Mouse (Mus musculus): ENCODE data around the gene Gm45521. TPM values are rescaled to one million over a fixed set of nuclear protein-coding genes. Genes with fewer than 3 reads are reported as not detected.

Gene Gm45521
- total and polyA plus RNA-seq, 2 experiments from 2014 or later, result not detected

DNA sequence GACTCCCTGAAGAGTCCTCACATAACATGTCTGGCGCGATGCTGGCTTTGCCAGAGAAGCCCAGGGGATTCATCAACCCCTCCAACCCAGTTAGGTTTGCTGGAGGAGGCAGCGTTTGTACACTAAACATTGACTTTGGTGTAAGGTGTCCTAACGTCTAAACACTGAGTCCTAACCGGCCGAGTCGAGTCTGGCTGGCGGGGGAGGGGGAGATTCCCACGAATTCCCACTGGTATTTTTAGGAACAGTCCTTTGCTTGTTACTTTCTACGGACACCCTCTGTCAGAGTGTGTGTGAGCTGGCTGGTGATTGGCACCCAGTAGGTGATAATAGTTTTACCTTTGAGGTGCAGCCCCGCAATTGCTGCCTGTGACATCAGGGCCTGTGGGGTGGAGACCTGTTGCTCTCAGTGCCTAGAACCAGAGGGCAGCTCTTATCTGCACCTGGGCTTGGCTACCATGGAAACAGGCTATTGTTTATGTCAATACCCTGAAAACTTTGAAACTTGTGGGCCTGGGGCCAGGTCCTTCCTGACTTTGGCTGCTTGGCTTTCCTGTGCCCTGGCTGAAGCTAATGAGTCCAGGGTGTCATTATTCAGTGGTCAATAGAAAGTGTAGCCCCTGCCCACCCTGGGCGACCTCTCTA, 4.4 kb upstream of the Gm45521 start:
- 9% methylated on average over 12 of the region's 12 CpGs for WGBS
- H3K9ac ChIP-seq (replicated peaks; ENCODE audit: low read depth, low read length), result no peak overlapping the region
- H3K27me3 ChIP-seq (ENCODE audit: control insufficient read depth, insufficient read depth, low read length), result no peaks in the 10 kb centered on the region
- ATAC-seq (ENCODE audit: insufficient read depth, low read depth) (peak; percentile 83), DNase-seq (ENCODE audit: low spot score) (peak; percentile 76)
- H3K4me3 ChIP-seq (ENCODE audit: low read depth, low read length), result no peak overlapping the region
- H3K36me3 ChIP-seq (replicated peaks; ENCODE audit: control insufficient read depth, insufficient read depth, low read length), result peaks cover 21% of the 10 kb centered on the region; the same call in 1 of the 2 replicates
- H3K4me1 ChIP-seq (ENCODE audit: control insufficient read depth, insufficient read depth), result peaks cover 16% of the 10 kb centered on the region
- no peaks in the 10 kb centered on the region for H3K9me3 ChIP-seq (replicated peaks; ENCODE audit: control insufficient read depth, low read length)
- peak overlapping the region; percentile 82 for H3K27ac ChIP-seq (ENCODE audit: low read depth)
- H3K4me2 ChIP-seq (ENCODE audit: low read depth, low read length), result peak overlapping the region; percentile 24; the same call in 1 of the 2 replicates
- TF ChIP-seq CTCF (IDR thresholded peaks at IDR 0.05; ENCODE audit: low read depth), result no peak
- no peak for TF ChIP-seq EP300 (IDR thresholded peaks at IDR 0.05; ENCODE audit: low read depth)

DNA sequence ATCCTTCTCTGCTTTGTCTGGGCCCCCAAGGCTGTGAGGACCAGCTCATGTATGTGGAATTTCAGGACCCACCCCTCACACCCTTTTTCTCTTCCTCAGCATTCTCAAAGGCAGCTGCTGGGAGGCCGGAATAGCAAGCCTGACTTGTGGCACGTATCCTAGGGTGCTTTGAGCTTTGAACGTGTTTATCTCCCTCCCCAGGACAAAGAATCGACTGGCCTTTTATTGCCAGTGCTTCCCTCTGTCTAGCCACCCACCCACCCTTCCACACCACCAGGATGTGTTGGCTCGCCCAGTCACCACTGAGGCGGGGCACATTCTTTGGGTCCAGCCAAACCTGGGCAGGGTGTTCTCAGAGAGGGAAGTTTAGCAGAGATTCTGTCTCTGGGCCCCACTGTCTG, 3.0 kb upstream of the Gm45521 start:
- peaks cover 17% of the 10 kb centered on the region; the same call in 1 of the 2 replicates for H3K36me3 ChIP-seq (replicated peaks; ENCODE audit: control insufficient read depth, insufficient read depth, low read length)
- peaks cover 16% of the 10 kb centered on the region for H3K4me1 ChIP-seq (ENCODE audit: control insufficient read depth, insufficient read depth)
- no peak overlapping the region for H3K4me3 ChIP-seq (ENCODE audit: low read depth, low read length)
- WGBS, result 40% methylated on average over 6 of the region's 6 CpGs
- ATAC-seq (ENCODE audit: insufficient read depth, low read depth) (0 out of 2 replicates have a peak, but pooled peaks have one; percentile 13), DNase-seq (ENCODE audit: low spot score) (peak; percentile 30)
- peak overlapping the region; percentile 82 for H3K27ac ChIP-seq (ENCODE audit: low read depth)
- TF ChIP-seq CTCF (IDR thresholded peaks at IDR 0.05; ENCODE audit: low read depth) (no peak), EP300 (IDR thresholded peaks at IDR 0.05; ENCODE audit: low read depth) (no peak)
- H3K9ac ChIP-seq (replicated peaks; ENCODE audit: low read depth, low read length), result 0 out of 2 replicates have a peak overlapping the region, but pooled peaks have one; percentile 5
- H3K9me3 ChIP-seq (replicated peaks; ENCODE audit: control insufficient read depth, low read length), result no peaks in the 10 kb centered on the region
- no peaks in the 10 kb centered on the region for H3K27me3 ChIP-seq (ENCODE audit: control insufficient read depth, insufficient read depth, low read length)
- H3K4me2 ChIP-seq (ENCODE audit: low read depth, low read length), result no peak overlapping the region

DNA sequence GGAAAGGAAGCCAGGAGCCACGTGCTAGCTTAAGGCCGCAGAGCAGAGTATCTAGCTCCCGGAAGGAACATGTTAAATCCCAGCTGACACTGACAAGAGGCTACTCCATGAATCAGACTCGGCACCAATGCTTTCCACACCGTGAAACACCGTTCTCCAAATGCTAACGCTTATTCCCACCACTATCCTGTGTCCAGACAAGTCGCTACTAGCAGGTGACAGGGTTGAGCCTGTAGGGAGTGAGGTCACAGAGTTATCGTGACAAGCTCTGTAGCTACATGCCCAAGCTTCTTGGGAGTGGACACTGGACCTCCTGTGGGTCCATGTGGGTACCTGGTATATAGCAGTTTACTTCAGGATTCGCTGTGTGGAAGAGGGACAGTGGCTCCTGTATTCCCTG, 661 bp upstream of the Gm45521 start:
- Histone ChIP-seq H3K27me3 (ENCODE audit: control insufficient read depth, insufficient read depth, low read length) (no peaks in the 10 kb centered on the region), H3K4me2 (ENCODE audit: low read depth, low read length) (no peak overlapping the region), H3K9me3 (replicated peaks; ENCODE audit: control insufficient read depth, low read length) (no peaks in the 10 kb centered on the region), H3K36me3 (replicated peaks; ENCODE audit: control insufficient read depth, insufficient read depth, low read length) (0 out of 2 replicates have a peak, but pooled peaks cover 4% of the 10 kb centered on the region), H3K4me1 (ENCODE audit: control insufficient read depth, insufficient read depth) (peaks cover 16% of the 10 kb centered on the region), H3K9ac (replicated peaks; ENCODE audit: low read depth, low read length) (no peak overlapping the region), H3K27ac (ENCODE audit: low read depth) (no peak overlapping the region), H3K4me3 (ENCODE audit: low read depth, low read length) (no peak overlapping the region)
- no peak for TF ChIP-seq EP300 (IDR thresholded peaks at IDR 0.05; ENCODE audit: low read depth)
- TF ChIP-seq CTCF (IDR thresholded peaks at IDR 0.05; ENCODE audit: low read depth), result no peak
- ATAC-seq (ENCODE audit: insufficient read depth, low read depth) (no peak), DNase-seq (ENCODE audit: low spot score) (no peak)
- 68% methylated on average over 10 of the region's 10 CpGs for WGBS

DNA sequence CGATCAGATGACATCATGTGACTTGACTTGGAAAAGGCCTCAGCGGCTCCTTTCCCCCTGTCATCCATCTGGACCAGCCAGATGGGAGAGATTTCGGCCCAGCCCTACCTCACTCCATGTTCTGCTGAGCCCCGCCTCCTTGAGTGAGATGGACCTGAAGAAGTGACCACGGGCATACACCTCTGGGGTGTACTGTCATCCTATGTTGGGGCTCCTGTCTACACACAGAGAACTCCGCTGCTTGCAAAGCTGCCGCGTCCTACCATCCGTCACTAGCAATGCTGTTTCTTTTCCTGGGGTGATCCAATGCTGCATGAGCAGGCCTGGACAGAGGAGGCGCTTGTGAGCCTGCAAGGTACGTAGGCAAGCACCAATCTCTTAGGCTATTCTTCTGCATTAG, 3.5 kb downstream of the Gm45521 start:
- DNase-seq (ENCODE audit: low spot score), result peak; percentile 28
- TF ChIP-seq EP300 (IDR thresholded peaks at IDR 0.05; ENCODE audit: low read depth) (no peak), CTCF (IDR thresholded peaks at IDR 0.05; ENCODE audit: low read depth) (peak; percentile 50)
- ATAC-seq (ENCODE audit: insufficient read depth, low read depth), result peak; percentile 31; the same call in 1 of the 2 replicates

DNA sequence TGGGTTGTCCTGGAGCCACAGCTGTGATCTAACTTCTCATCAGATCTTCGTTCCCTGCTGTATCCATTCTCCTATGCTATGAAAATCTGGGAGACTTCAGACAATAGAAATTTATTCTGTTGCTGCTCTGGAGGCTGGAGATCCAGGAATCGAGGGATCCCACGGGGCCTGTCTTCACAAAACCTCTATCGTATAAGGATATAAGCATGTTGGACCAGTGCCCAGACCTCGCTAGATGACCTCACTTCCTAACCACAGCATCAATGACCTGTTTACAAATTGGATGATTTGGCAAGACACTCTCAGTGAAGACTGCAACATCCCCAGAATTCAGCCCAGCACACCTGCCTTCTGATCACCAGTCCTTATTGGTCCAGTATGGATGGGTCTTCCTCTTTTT, 4.6 kb downstream of the Gm45521 start:
- Histone ChIP-seq H3K4me1 (ENCODE audit: control insufficient read depth, insufficient read depth) (no peaks in the 10 kb centered on the region), H3K9me3 (replicated peaks; ENCODE audit: control insufficient read depth, low read length) (no peaks in the 10 kb centered on the region), H3K27ac (ENCODE audit: low read depth) (no peak overlapping the region), H3K9ac (replicated peaks; ENCODE audit: low read depth, low read length) (no peak overlapping the region), H3K4me3 (ENCODE audit: low read depth, low read length) (no peak overlapping the region), H3K36me3 (replicated peaks; ENCODE audit: control insufficient read depth, insufficient read depth, low read length) (no peaks in the 10 kb centered on the region), H3K27me3 (ENCODE audit: control insufficient read depth, insufficient read depth, low read length) (no peaks in the 10 kb centered on the region), H3K4me2 (ENCODE audit: low read depth, low read length) (no peak overlapping the region)
- WGBS, result 23% methylated on average over 5 of the region's 5 CpGs
- TF ChIP-seq CTCF (IDR thresholded peaks at IDR 0.05; ENCODE audit: low read depth) (no peak), EP300 (IDR thresholded peaks at IDR 0.05; ENCODE audit: low read depth) (no peak)
- ATAC-seq (ENCODE audit: insufficient read depth, low read depth) (peak; percentile 15; the same call in 1 of the 2 replicates), DNase-seq (ENCODE audit: low spot score) (peak; percentile 34)

More for the DNA sequence above, 3.5 kb downstream of the Gm45521 start:
- H3K36me3 ChIP-seq (replicated peaks; ENCODE audit: control insufficient read depth, insufficient read depth, low read length), result no peaks in the 10 kb centered on the region
- H3K4me1 ChIP-seq (ENCODE audit: control insufficient read depth, insufficient read depth), result no peaks in the 10 kb centered on the region
- H3K27ac ChIP-seq (ENCODE audit: low read depth), result no peak overlapping the region
- no peaks in the 10 kb centered on the region for H3K9me3 ChIP-seq (replicated peaks; ENCODE audit: control insufficient read depth, low read length)
- 62% methylated on average over 11 of the region's 11 CpGs for WGBS
- H3K27me3 ChIP-seq (ENCODE audit: control insufficient read depth, insufficient read depth, low read length), result no peaks in the 10 kb centered on the region
- H3K4me2 ChIP-seq (ENCODE audit: low read depth, low read length), result no peak overlapping the region
- H3K4me3 ChIP-seq (ENCODE audit: low read depth, low read length), result no peak overlapping the region
- no peak overlapping the region for H3K9ac ChIP-seq (replicated peaks; ENCODE audit: low read depth, low read length)
